Mouse (Mus musculus) intestine, embryonic 15.5 days (tissue): ENCODE measurements around the gene Ddr1. TPM values are rescaled to one million over a fixed set of nuclear protein-coding genes. Genes with fewer than 3 reads are reported as not detected.
A peak's percentile ranks its signal among the peaks of the same experiment; 100 is the strongest.
"Not testable (repeated sequence)": the region's sequence is repeated elsewhere in the genome, so short reads cannot be mapped to it uniquely, and the experiment has no call there.

Experiments used
- ATAC-seq: fragments of 200-750 bp; cut with Nextera tagmentation; 2 replicates; pipeline ENCODE4 v1.8.0; 2017; ENCODE audit warnings: moderate TSS enrichment, moderate library complexity
- H3K27ac ChIP-seq: fragments of 300-500 bp; sonication (generic); 2 replicates; pipeline ENCODE4 v1.5.1; 2015; ENCODE audit warnings: mild to moderate bottlenecking, inconsistent platforms
- H3K27me3 ChIP-seq: fragments of 300-500 bp; sonication (generic); replicated peaks from 2 replicates; pipeline ENCODE4 v1.6.1; 2015; ENCODE audit warnings: inconsistent platforms
- H3K36me3 ChIP-seq: fragments of 300-500 bp; sonication (generic); 2 replicates; pipeline ENCODE4 v1.6.1; 2015; ENCODE audit warnings: inconsistent platforms
- H3K4me1 ChIP-seq: fragments of 300-500 bp; sonication (generic); replicated peaks from 2 replicates; pipeline ENCODE4 v1.6.1; 2015; ENCODE audit warnings: inconsistent platforms
- H3K4me2 ChIP-seq: fragments of 300-500 bp; sonication (generic); replicated peaks from 2 replicates; pipeline ENCODE4 v1.6.1; 2015; ENCODE audit warnings: mild to moderate bottlenecking, inconsistent platforms
- H3K4me3 ChIP-seq: fragments of 300-500 bp; sonication (generic); replicated peaks from 2 replicates; pipeline ENCODE4 v1.5.1; 2015; ENCODE audit warnings: inconsistent platforms
- H3K9ac ChIP-seq: fragments of 300-500 bp; sonication (generic); 2 replicates; pipeline ENCODE4 v1.6.1; 2015; ENCODE audit warnings: inconsistent platforms
- H3K9me3 ChIP-seq: fragments of 300-500 bp; sonication (generic); 2 replicates; pipeline ENCODE4 v1.6.1; 2016; ENCODE audit warnings: inconsistent platforms
- WGBS: fragments of 180-500 bp; shearing (Covaris S2); methylation state at CpG from one replicate; pipeline ENCODE4 v1.1.7; 2015; 5-methylcytosine and 5-hydroxymethylcytosine counted together
- polyA plus RNA-seq: library from polyadenylated mRNA; unstranded; fragments of >200 nt; fragmentation: Nextera tagmentation; extraction: Ambion mirVana; gene quantifications from 2 replicates; pipeline ENCODE4 v1.2.1, GENCODE M21; 2015

Gene Ddr1
- polyA plus RNA-seq, 1 experiment from 2014 or later: 54.0 TPM

DNA sequence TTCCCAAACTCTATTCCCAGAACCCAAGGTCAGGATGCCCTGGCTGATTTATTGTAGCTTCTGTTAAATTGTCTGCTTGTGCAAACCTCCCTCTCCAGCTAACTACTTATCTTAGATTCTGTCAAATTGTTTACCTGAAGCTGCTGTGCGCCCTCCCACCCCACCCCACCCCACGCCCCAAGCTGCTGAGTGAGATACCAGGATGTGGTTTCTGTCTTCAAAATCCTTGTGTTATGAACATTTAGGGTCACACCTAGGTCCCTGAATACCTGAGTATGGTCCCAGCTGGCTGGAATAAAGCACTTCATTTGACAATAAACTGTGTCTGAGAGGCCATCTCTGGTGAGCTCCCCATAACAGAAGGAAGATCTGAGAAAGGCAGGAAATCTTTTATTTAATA lies 30.1 kb upstream of the Ddr1 start:
- 27% methylated on average over 2 of the region's 2 CpGs for WGBS
- Histone ChIP-seq H3K36me3 (no peaks in the 10 kb centered on the region), H3K27me3 (no peaks in the 10 kb centered on the region), H3K4me1 (peaks cover 6% of the 10 kb centered on the region), H3K4me2 (no peak overlapping the region), H3K9me3 (no peaks in the 10 kb centered on the region), H3K9ac (no peak overlapping the region), H3K27ac (no peak overlapping the region), H3K4me3 (no peak overlapping the region)
- no peak for ATAC-seq

DNA sequence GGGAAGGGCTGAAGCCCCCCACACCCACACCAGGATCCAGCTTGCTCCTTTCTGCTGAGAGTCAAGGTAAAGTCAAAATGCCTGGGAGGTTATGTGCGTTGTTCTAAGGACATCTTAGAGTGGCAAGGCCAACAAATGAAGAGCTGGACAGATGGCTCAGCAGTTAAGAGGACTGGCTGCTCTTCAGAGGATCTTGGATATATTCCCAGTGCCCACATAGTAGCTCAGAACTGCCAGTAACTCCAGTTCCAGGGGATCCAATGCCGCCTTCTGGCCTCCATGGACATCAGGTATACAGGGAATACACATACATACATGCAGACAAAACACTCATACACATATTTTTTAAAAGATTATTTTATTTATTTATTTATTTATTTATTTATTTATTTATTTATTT lies 29.0 kb upstream of the Ddr1 start:
- H3K36me3 ChIP-seq: no peaks in the 10 kb centered on the region
- H3K9ac ChIP-seq: no peak overlapping the region
- WGBS: 86% methylated on average over 2 of the region's 2 CpGs
- H3K27me3 ChIP-seq: no peaks in the 10 kb centered on the region
- no peaks in the 10 kb centered on the region for H3K9me3 ChIP-seq
- H3K4me3 ChIP-seq: no peak overlapping the region
- H3K4me2 ChIP-seq: no peak overlapping the region
- H3K27ac ChIP-seq: no peak overlapping the region
- ATAC-seq: no peak
- peaks cover 4% of the 10 kb centered on the region for H3K4me1 ChIP-seq

DNA sequence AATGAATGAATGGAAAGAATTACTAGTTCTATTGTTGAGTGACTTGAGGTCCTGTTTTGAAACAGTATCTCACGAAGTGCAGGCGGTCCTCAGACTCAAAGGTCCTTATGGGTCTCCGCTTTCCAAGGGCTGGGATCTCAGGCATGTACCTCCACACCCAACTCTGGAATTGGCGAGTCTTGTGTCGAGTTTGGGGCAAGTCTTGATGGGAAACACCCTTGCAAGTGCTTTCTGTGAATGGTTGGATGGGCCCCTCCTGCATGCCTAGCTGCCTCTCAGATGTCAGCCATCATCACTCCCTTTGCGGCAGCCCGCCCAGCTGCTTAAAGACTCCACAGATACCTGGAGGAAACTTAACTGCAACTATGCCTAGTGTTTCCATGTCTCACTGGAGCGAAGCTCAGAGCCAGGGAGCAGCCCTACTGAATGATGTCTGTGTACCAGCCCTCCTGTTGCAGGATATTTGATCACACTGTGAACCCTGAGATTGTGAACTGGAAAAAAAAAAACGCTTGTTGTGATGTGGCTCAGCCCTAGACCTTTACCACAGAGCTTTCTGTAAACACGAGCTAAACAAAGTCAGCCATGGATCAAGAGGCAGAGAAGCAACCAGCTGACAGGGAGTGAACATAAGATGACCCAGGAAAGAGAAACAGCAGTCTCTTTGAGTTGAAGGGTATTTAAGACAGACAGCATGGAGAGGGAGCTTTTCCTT lies 27.2 kb upstream of the Ddr1 start:
- no peak overlapping the region for H3K4me2 ChIP-seq
- WGBS: 53% methylated on average over 10 of the region's 10 CpGs
- no peak overlapping the region for H3K4me3 ChIP-seq
- H3K27ac ChIP-seq: no peak overlapping the region
- no peak for ATAC-seq
- H3K27me3 ChIP-seq: no peaks in the 10 kb centered on the region
- peaks cover 5% of the 10 kb centered on the region; the same call in 1 of the 2 replicates for H3K4me1 ChIP-seq
- no peaks in the 10 kb centered on the region for H3K9me3 ChIP-seq
- no peak overlapping the region for H3K9ac ChIP-seq
- no peaks in the 10 kb centered on the region for H3K36me3 ChIP-seq

DNA sequence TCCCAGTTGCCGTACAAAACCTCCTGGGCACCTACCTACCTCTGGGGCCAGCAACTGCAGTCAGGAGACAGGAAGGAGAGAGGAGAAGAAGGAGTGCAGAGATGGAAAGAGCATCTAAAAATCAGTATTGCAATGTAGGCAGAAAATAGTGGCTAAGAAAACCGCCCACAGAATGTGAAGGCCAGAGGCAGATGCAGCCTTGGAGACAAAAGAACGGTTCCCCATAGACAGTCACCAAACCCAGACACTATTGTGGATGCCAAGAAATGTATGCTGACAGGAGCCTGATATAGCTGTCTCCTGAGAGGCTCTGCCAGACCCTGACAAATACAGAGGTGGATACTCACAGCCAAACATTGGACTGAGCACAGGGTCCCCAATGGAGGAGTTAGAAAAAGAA lies 25.7 kb upstream of the Ddr1 start:
- not testable (repeated sequence) for H3K27me3 ChIP-seq, H3K27ac ChIP-seq, H3K4me3 ChIP-seq, H3K4me1 ChIP-seq, H3K4me2 ChIP-seq, ATAC-seq, H3K36me3 ChIP-seq, H3K9ac ChIP-seq, H3K9me3 ChIP-seq
- WGBS: 74% methylated on average over 3 of the region's 3 CpGs

DNA sequence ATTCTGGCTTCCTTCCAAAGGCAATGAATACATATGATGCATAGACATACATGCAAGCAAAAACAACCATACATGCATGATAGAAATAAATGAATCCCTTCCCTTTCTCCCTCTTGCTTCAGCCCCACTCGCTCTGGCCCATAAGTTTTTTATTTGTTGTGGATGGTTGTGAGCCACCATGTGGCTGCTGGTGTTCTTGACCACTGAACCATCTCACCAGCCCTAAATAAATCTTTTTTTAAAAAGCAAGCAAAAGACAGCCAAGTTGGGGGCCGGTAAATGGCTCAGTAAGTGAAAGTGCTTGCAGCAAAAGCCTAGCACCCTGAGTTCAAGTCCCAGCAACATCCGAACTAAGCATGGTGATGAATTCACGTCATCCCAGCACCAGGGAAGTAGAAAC lies 24.4 kb upstream of the Ddr1 start:
- no peak overlapping the region for H3K27ac ChIP-seq
- WGBS: 86% methylated on average over 4 of the region's 4 CpGs
- H3K9me3 ChIP-seq: no peaks in the 10 kb centered on the region
- peaks cover 9% of the 10 kb centered on the region; the same call in 1 of the 2 replicates for H3K4me1 ChIP-seq
- H3K27me3 ChIP-seq: no peaks in the 10 kb centered on the region
- no peak overlapping the region for H3K9ac ChIP-seq
- no peaks in the 10 kb centered on the region for H3K36me3 ChIP-seq
- no peak overlapping the region for H3K4me3 ChIP-seq
- H3K4me2 ChIP-seq: no peak overlapping the region
- no peak for ATAC-seq

DNA sequence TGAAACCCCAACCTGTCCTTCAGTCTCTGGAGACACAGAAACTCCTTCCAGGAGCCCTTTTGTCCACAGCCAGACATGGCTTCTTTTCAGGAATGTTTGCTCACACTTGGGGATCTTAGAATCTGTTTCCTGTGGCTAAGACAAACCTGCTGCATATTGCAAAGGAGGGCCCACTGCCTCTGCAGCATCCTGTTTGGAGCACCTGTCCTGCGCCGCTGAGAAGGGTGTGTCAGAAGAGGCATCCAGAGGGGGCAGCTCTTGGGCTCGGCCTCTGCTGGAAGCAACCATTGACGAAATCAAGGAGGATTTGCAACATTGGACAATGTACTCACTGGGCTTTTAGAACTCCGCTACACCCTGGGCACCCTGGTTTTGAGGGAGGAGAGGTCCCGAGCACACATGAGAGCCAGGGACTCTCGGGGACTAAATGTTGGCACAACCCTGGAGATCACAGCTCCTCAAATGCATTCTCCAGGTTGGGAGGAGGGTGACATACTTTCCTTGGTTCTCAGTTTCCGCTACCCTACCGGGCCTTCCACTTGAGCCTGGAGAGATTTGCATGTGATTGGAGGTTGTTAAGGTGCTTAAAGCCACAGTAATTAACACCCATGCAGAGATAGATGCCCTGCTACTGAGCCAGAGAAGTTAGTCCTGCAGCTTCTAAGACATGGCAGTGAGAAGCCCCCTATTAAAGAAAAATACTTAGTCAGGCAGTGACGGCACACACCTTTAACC lies 23.2 kb upstream of the Ddr1 start:
- Histone ChIP-seq H3K9me3 (no peaks in the 10 kb centered on the region), H3K27me3 (no peaks in the 10 kb centered on the region), H3K4me3 (no peak overlapping the region), H3K4me2 (no peak overlapping the region), H3K27ac (no peak overlapping the region), H3K4me1 (peaks cover 9% of the 10 kb centered on the region; the same call in 1 of the 2 replicates), H3K9ac (no peak overlapping the region), H3K36me3 (no peaks in the 10 kb centered on the region)
- 45% methylated on average over 10 of the region's 10 CpGs for WGBS
- no peak for ATAC-seq

DNA sequence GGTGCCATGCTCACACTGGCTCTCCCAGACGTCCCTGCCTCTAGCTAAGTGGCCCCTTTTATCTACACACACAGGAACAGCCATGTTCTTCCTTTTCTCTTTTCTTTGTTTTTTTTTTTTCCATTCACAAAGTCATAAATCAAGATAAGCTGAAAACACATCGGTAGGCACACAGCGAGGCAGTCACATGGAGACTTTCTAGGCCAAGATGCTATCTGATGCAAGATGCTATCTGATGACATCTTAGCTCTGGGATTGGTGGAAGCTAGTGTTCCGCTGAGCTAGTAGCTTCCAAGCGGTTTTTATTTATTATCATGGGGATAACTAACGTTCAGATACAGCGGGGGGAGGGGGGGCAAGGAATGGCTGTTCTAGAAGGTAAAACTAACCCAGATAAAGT lies 22.6 kb upstream of the Ddr1 start:
- H3K4me3 ChIP-seq: no peak overlapping the region
- H3K27ac ChIP-seq: no peak overlapping the region
- H3K36me3 ChIP-seq: no peaks in the 10 kb centered on the region
- no peak overlapping the region for H3K9ac ChIP-seq
- no peaks in the 10 kb centered on the region for H3K27me3 ChIP-seq
- H3K9me3 ChIP-seq: no peaks in the 10 kb centered on the region
- WGBS: 19% methylated on average over 7 of the region's 7 CpGs
- no peak overlapping the region for H3K4me2 ChIP-seq
- H3K4me1 ChIP-seq: peaks cover 10% of the 10 kb centered on the region; the same call in 1 of the 2 replicates
- no peak for ATAC-seq

DNA sequence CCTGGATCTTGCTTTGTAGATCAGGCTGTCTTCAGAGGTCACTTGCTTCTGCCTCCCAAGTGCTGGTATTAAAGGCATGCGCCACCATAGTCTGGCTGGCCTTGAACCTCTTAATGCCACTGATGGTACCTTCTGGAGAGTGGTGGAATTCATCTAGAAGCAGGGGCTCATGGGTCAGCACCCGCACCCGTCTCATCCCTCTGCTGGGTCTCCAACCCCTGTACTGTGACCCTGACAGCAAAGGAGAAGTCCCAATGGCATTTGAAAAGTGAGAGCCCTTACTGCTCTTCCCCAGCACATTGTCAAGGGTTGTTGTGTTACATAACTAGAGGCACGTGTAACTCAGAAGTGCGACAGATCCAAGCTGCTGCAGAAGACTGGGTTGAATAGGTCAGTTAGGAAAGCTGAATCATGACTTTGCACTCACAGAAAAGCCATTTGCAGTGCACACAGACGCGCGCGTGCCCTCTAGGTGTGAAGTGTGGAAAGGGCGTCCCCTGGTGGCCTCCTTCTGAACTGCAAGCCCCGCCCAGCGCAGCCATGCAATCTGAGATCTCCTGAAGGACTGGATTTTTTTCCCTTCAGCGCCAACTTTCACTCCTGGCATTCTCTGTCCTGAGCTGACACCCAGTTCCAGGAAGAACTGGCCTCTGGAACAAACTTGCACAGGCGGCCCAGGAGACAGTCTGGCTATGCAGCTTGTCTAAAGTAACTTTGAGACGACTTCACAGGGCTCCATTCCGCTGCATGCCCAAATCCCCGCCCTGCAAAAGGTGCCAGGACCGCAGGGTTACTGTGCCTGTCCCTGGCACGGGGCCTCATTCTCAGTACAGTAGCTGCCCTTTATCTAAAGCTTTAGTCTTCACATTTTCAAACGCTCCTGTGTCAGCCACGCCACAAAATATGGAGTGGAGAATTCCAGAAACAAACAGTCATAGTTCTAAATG lies 21.1 kb upstream of the Ddr1 start:
- Histone ChIP-seq H3K27me3 (no peaks in the 10 kb centered on the region), H3K9me3 (no peaks in the 10 kb centered on the region), H3K9ac (no peak overlapping the region), H3K36me3 (no peaks in the 10 kb centered on the region), H3K4me2 (peak overlapping the region; percentile 27; the same call in 1 of the 2 replicates), H3K4me3 (no peak overlapping the region), H3K27ac (no peak overlapping the region), H3K4me1 (peaks cover 23% of the 10 kb centered on the region)
- WGBS: 28% methylated on average over 21 of the region's 21 CpGs
- peak; percentile 65 for ATAC-seq

DNA sequence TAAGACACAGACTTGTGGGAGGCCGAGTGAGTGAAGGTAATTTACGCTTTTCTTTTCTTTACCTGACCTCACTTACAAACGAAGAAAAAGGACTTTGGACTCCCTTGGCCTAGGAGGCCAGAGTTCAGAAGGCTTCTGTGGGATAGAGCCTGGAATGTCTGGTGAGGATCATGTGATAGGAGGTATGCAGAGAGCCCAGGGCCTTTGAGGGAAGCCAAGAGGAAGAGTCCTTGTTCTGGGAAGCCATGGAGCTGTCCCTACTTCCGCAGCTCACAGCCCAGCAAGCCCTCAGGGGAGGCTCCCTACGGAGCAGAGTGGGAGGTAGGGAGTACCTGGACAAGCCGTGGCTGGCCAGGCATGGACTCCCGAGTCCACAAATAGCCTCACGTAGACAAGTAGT lies 17.3 kb upstream of the Ddr1 start:
- peak overlapping the region; percentile 81; the same call in 1 of the 2 replicates for H3K27ac ChIP-seq
- no peaks in the 10 kb centered on the region for H3K27me3 ChIP-seq
- H3K4me1 ChIP-seq: peaks cover 31% of the 10 kb centered on the region
- H3K4me2 ChIP-seq: no peak overlapping the region
- no peak overlapping the region for H3K9ac ChIP-seq
- H3K36me3 ChIP-seq: no peaks in the 10 kb centered on the region
- no peaks in the 10 kb centered on the region for H3K9me3 ChIP-seq
- ATAC-seq: peak; percentile 62
- no peak overlapping the region for H3K4me3 ChIP-seq
- WGBS: 48% methylated on average over 8 of the region's 8 CpGs

DNA sequence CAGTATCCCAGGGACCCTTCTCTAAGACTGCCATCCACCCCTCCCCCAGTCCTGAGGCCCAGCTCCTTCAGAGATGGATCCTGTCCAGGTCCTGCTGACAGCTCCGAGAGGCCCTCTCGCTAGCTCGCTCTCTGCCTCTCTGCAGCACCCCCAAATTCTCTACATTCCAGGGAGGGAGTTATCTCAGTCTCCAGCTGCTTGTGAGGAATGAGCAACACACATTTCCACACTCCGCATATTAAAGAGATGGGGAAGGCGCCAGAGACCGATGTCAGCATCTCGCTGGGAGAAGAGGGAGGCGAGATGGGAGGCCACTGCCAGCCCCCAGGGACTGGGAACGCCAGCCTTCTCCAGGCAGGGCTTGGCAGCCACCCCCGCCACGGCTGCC lies 15.9 kb upstream of the Ddr1 start:
- Histone ChIP-seq H3K4me3 (no peak overlapping the region), H3K27me3 (no peaks in the 10 kb centered on the region), H3K9ac (no peak overlapping the region), H3K9me3 (no peaks in the 10 kb centered on the region), H3K36me3 (no peaks in the 10 kb centered on the region), H3K4me1 (peaks cover 26% of the 10 kb centered on the region), H3K27ac (peak overlapping the region; percentile 81), H3K4me2 (peak overlapping the region; percentile 41)
- 18% methylated on average over 11 of the region's 11 CpGs for WGBS
- peak; percentile 58 for ATAC-seq

DNA sequence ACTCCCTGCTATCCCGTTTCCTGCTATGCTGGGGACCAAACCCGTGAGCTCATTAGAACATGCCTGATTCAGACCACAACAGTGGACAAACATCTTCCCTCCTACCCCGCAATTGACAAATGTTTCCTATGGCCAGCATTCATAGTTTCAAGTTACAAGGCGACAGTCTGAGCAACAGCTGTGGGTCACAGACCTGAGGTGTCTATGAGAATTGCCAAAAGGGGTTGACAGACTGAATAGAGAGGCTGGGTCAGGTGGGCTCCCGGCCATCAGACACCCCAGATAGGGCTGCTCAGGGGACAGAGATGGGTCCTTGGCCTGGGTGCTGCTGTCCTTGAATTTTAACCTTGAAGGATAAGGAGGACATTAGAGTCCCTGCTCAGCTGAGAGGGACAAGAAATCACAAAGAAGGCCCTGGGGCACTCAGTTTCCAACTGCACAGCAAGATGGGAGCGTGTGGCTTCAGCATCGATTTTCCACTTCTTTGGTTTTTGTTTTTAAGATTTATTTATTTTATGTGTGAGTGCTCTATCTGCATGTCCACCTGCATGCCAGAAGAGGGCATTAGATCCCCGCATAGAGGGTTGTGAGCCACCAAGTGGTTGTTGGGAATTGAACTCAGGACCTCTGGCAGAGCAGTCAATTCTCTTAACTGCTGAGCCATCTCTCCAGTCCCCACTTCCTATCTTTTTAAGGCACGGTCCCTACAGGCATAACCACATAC lies 15.4 kb upstream of the Ddr1 start:
- H3K27ac ChIP-seq: peak overlapping the region; percentile 81
- H3K4me2 ChIP-seq: 0 out of 2 replicates have a peak overlapping the region, but pooled peaks have one; percentile 41
- 52% methylated on average over 9 of the region's 9 CpGs for WGBS
- no peaks in the 10 kb centered on the region for H3K9me3 ChIP-seq
- no peaks in the 10 kb centered on the region for H3K27me3 ChIP-seq
- no peaks in the 10 kb centered on the region for H3K36me3 ChIP-seq
- ATAC-seq: no peak
- no peak overlapping the region for H3K4me3 ChIP-seq
- peaks cover 24% of the 10 kb centered on the region for H3K4me1 ChIP-seq
- no peak overlapping the region for H3K9ac ChIP-seq
